8 mouse cellular contexts compared by ENCODE assay signal in genomic region chr12:83597025-83597501, GRCm38 (mm10). TPM values are rescaled to one million over a fixed set of nuclear protein-coding genes. Genes with fewer than 3 reads are reported as not detected.
DNase-seq lines count a peak whose midpoint lies in the region; ATAC-seq and TF ChIP-seq lines count a peak whose summit lies in the region.

TSS of gene Zfyve1 (minus strand) at chr12:83597222.

- peak; percentile 83 to 86 for DNase-seq in CD8-positive naive resting alpha-beta T cell, adult 2 months (ENCODE audit: low read depth in 2 of 2, low spot score in 2 of 2)
- DNase-seq in c-Kit-positive CD71-negative TER-119-negative erythroid progenitor cells, embryonic 14.5 days (ENCODE audit: low read depth), result peak; percentile 90
- DNase-seq in forebrain, embryonic 10.5 days (ENCODE audit: extremely low spot score, low spot score), result peak; percentile 95
- DNase-seq in kidney, postnatal 25 days, result peak; percentile 92 to 97
- peak; percentile 93 to 95 (median 94) for DNase-seq in liver, embryonic 14.5 days (ENCODE audit: low read depth in 3 of 3, low spot score in 3 of 3)
- peak; percentile 95 for DNase-seq in neural tube, embryonic 11.5 days (ENCODE audit: low spot score)
- DNase-seq in stomach, postnatal 0 days (ENCODE audit: low spot score), result peak; percentile 96

- H3K4me1 ChIP-seq in forebrain, embryonic 10.5 days, result peaks cover 12% of the 10 kb centered on the region
- peaks cover 26% of the 10 kb centered on the region for H3K4me1 ChIP-seq in heart, embryonic 15.5 days (replicated peaks)
- peaks cover 5 to 8% of the 10 kb centered on the region in 2 experiments for H3K4me1 ChIP-seq in liver, embryonic 14.5 days (replicated peaks; ENCODE audit: control insufficient read depth in 2 of 2, insufficient read depth in 2 of 2, low read length in 1 of 2)
- peaks cover 6% of the 10 kb centered on the region; the same call in 1 of the 2 replicates for H3K4me1 ChIP-seq in neural tube, embryonic 11.5 days (ENCODE audit: control insufficient read depth, insufficient read depth, low read length)
- H3K4me1 ChIP-seq in stomach, postnatal 0 days (replicated peaks; ENCODE audit: control insufficient read depth, insufficient read depth), result no peaks in the 10 kb centered on the region

- H3K9me3 ChIP-seq in forebrain, embryonic 10.5 days, result no peaks in the 10 kb centered on the region
- no peaks in the 10 kb centered on the region for H3K9me3 ChIP-seq in heart, embryonic 15.5 days (replicated peaks)
- no peaks in the 10 kb centered on the region for H3K9me3 ChIP-seq in liver, embryonic 14.5 days (ENCODE audit: control insufficient read depth, low read length)
- H3K9me3 ChIP-seq in neural tube, embryonic 11.5 days (ENCODE audit: control insufficient read depth, low read length), result no peaks in the 10 kb centered on the region
- no peaks in the 10 kb centered on the region for H3K9me3 ChIP-seq in stomach, postnatal 0 days (ENCODE audit: control insufficient read depth, low read length)

- no peaks in the 10 kb centered on the region for H3K27me3 ChIP-seq in forebrain, embryonic 10.5 days (ENCODE audit: poor library complexity, severe bottlenecking)
- no peaks in the 10 kb centered on the region for H3K27me3 ChIP-seq in heart, embryonic 15.5 days
- H3K27me3 ChIP-seq in liver, embryonic 14.5 days (ENCODE audit: control insufficient read depth, insufficient read depth, low read length), result no peaks in the 10 kb centered on the region
- no peaks in the 10 kb centered on the region for H3K27me3 ChIP-seq in neural tube, embryonic 11.5 days (ENCODE audit: control insufficient read depth, insufficient read depth, low read length)
- H3K27me3 ChIP-seq in stomach, postnatal 0 days (ENCODE audit: control insufficient read depth, insufficient read depth, low read length), result no peaks in the 10 kb centered on the region

- no peak; the same call in 1 of the 2 replicates for TF ChIP-seq EP300 in liver, embryonic 14.5 days (IDR thresholded peaks at IDR 0.05; ENCODE audit: low read depth)
- TF ChIP-seq EP300 in stomach, postnatal 0 days (optimal IDR thresholded peaks at IDR 0.05), result no peak

- H3K27ac ChIP-seq in forebrain, embryonic 10.5 days, result peak within 1 kb of the TSS; percentile 96
- peak within 1 kb of the TSS; percentile 90 for H3K27ac ChIP-seq in heart, embryonic 15.5 days
- H3K27ac ChIP-seq in liver, embryonic 14.5 days, result peak within 1 kb of the TSS; percentile 68
- H3K27ac ChIP-seq in neural tube, embryonic 11.5 days (ENCODE audit: low read depth, low read length), result peak within 1 kb of the TSS; percentile 90
- peak within 1 kb of the TSS; percentile 95 for H3K27ac ChIP-seq in stomach, postnatal 0 days (replicated peaks)

- peak within 1 kb of the TSS; percentile 92 for H3K4me3 ChIP-seq in forebrain, embryonic 10.5 days
- peak within 1 kb of the TSS; percentile 98 for H3K4me3 ChIP-seq in heart, embryonic 15.5 days
- peak within 1 kb of the TSS; percentile 77 to 95 for H3K4me3 ChIP-seq in liver, embryonic 14.5 days (ENCODE audit: insufficient read depth in 1 of 2, low read depth in 2 of 2, low read length in 2 of 2)
- peak within 1 kb of the TSS; percentile 92 for H3K4me3 ChIP-seq in neural tube, embryonic 11.5 days (ENCODE audit: low read depth, low read length)
- H3K4me3 ChIP-seq in stomach, postnatal 0 days (ENCODE audit: low read depth, low read length), result peak within 1 kb of the TSS; percentile 99

- no peak for TF ChIP-seq CTCF in liver, embryonic 14.5 days (IDR thresholded peaks at IDR 0.05; ENCODE audit: low read depth)
- TF ChIP-seq CTCF in stomach, postnatal 0 days (IDR thresholded peaks at IDR 0.05; ENCODE audit: low read depth), result peak; percentile 26

- peak within 1 kb of the TSS; percentile 72 for H3K4me2 ChIP-seq in heart, embryonic 15.5 days
- peak within 1 kb of the TSS; percentile 70 for H3K4me2 ChIP-seq in liver, embryonic 14.5 days (ENCODE audit: low read depth)
- H3K4me2 ChIP-seq in neural tube, embryonic 11.5 days (ENCODE audit: low read depth), result peak within 1 kb of the TSS; percentile 64
- H3K4me2 ChIP-seq in stomach, postnatal 0 days (replicated peaks; ENCODE audit: low read depth), result peak within 1 kb of the TSS; percentile 70

- H3K9ac ChIP-seq in heart, embryonic 15.5 days, result peak within 1 kb of the TSS; percentile 98
- H3K9ac ChIP-seq in liver, embryonic 14.5 days (replicated peaks), result peak within 1 kb of the TSS; percentile 88
- H3K9ac ChIP-seq in neural tube, embryonic 11.5 days (ENCODE audit: low read length), result peak within 1 kb of the TSS; percentile 94
- peak within 1 kb of the TSS; percentile 98 for H3K9ac ChIP-seq in stomach, postnatal 0 days (ENCODE audit: low read length)

- ATAC-seq in heart, embryonic 15.5 days (replicated peaks; ENCODE audit: insufficient number of reproducible peaks, insufficient read depth, low FRiP score, low read depth), result peak; percentile 98
- ATAC-seq in liver, embryonic 14.5 days (ENCODE audit: insufficient read depth), result peak; percentile 99
- peak; percentile 98 for ATAC-seq in neural tube, embryonic 11.5 days (ENCODE audit: insufficient read depth, low FRiP score, low TSS enrichment)
- peak; percentile 99 for ATAC-seq in stomach, postnatal 0 days (ENCODE audit: low FRiP score, low TSS enrichment)

- H3K36me3 ChIP-seq in forebrain, embryonic 10.5 days (replicated peaks), result peaks cover 30% of the 10 kb centered on the region
- H3K36me3 ChIP-seq in heart, embryonic 15.5 days, result peaks cover 10% of the 10 kb centered on the region; the same call in 1 of the 2 replicates
- no peaks in the 10 kb centered on the region; the same call in 1 of the 2 replicates for H3K36me3 ChIP-seq in liver, embryonic 14.5 days (replicated peaks; ENCODE audit: control insufficient read depth, insufficient read depth, low read depth)
- H3K36me3 ChIP-seq in neural tube, embryonic 11.5 days (ENCODE audit: control insufficient read depth, insufficient read depth, low read length), result peaks cover 4% of the 10 kb centered on the region; the same call in 1 of the 2 replicates
- H3K36me3 ChIP-seq in stomach, postnatal 0 days (ENCODE audit: control insufficient read depth, insufficient read depth, low read length), result no peaks in the 10 kb centered on the region

- under 1% methylated on average over 28 of the region's 28 CpGs for WGBS in forebrain, embryonic 10.5 days
- WGBS in heart, embryonic 15.5 days, result under 1% methylated on average over 28 of the region's 28 CpGs
- WGBS in liver, embryonic 14.5 days (ENCODE audit: insufficient replicate concordance), result under 1% methylated on average over 28 of the region's 28 CpGs
- WGBS in neural tube, embryonic 11.5 days, result under 1% methylated on average over 28 of the region's 28 CpGs
- under 1% methylated on average over 28 of the region's 28 CpGs for WGBS in stomach, postnatal 0 days

RNA-seq across cellular contexts. Expression of gene Zfyve1, which starts in this region (rescaled TPM):
- polyA plus RNA-seq in forebrain, embryonic 10.5 days (2016; fragmentation: Nextera tagmentation; extraction: Ambion mirVana), result 21.3 and 21.9 TPM in 2 replicates
- polyA plus RNA-seq in heart, embryonic 15.5 days (2015; fragmentation: Nextera tagmentation; extraction: Ambion mirVana), result 13.9 and 16.8 TPM in 2 replicates
- 6.3 and 7.0 TPM in 2 replicates for polyA plus RNA-seq in liver, embryonic 14.5 days (2012; rRNA removed)
- polyA plus RNA-seq in liver, embryonic 14.5 days (2014; fragmentation: Nextera tagmentation; extraction: Ambion mirVana), result 4.8 and 5.4 TPM in 2 replicates
- 25.2 and 25.9 TPM in 2 replicates for polyA plus RNA-seq in neural tube, embryonic 11.5 days (2014; fragmentation: Nextera tagmentation; extraction: Ambion mirVana)
- polyA plus RNA-seq in stomach, postnatal 0 days (2015; fragmentation: Nextera tagmentation; extraction: Ambion mirVana), result 7.6 and 8.2 TPM in 2 replicates

Comparison
In these comparisons a context has a peak if more than half of its experiments do, and no peak if none do; other contexts are left out.
1. Peak in every context shown above with its lines: DNase-seq, ATAC-seq, H3K4me3 ChIP-seq and H3K27ac ChIP-seq.